Mouse (Mus musculus) megakaryocyte-erythroid progenitor cell, adult 5-6 weeks (primary cell): Measurements from ENCODE around the gene Zfp704. TPM values are rescaled to one million over a fixed set of nuclear protein-coding genes. Genes with fewer than 3 reads are reported as not detected.
A peak's percentile ranks its signal among the peaks of the same experiment; 100 is the strongest.

ENCODE experiments used
- ATAC-seq: replicated peaks from 2 replicates; pipeline ENCODE4 v1.8.0; 2016; ENCODE audit warnings: mild to moderate bottlenecking, inconsistent platforms; ENCODE audit not compliant: severe bottlenecking, poor library complexity, low FRiP score, low TSS enrichment
- total RNA-seq, 2 experiments: library from RNA; stranded (forward) in 1 of 2; stranded (reverse) in 1 of 2; fragments of 200-1000, 215-1000 nt in 1 of 2; fragments of >200 nt in 1 of 2; fragmentation: Nextera tagmentation in 1 of 2; gene quantifications; 2 replicates each; pipeline ENCODE4 v1.2.3; 2014 to 2017

Zfp704 gene
- total RNA-seq, 2 experiments from 2014 or later: 8.9 to 18.9 TPM

DNA sequence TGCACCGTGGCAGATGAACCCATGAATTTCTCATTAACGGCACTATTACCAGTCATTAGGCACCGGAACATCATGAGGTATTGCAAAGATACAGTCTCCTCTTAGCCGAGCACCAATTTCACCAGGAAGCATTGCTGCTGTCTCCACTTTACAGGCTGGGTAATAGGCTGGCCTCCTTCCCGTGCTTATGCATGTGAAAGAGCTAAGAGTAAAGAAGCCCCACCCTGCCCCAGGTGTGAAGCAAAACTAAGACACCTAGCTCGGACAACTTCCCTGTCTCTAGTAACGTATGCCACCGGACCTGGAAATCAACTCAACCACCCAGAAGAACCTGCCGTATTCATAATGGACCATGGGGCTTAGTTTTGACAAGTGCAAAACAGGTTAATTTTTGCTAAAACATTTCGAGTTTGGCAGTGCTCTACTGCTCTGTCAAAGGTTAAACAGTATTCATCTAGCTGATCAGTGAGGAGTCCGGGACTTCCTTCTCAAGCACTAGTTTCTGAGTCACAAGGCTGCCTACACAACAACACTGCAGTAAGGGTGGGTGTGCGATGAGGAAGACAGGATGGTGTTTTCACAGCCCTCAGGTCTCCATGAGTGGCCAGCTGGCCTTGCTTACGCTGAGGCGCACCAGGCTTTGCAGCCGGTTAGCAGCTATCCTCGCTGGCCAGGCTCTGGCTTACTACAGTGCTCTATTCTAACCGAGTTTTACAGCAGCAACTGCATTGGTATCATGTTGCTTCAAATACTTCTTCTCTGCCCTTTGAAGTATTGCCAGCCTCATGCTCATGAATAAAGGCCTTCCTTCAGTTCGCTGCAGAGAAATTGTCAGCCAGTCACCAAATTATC, 86.6 kb downstream of the Zfp704 start:
- ATAC-seq: no peak

DNA sequence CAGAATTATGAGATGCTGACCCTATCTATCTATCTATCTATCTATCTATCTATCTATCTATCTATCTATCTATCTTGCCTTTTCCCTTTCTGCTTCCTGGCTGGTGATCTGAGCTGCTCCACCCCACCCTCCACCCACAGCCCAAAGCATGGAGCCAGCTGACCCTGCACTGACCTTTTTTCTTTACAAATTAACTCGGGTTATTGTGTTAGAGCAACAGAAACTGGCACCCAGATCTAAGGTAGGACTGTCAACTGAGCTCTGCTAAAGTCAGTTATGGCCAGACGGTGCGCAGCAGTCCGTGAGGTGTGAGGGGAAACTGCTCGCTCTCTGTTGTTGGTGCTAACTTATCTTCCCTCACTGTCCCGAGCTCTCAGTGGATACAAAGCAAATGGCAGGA, 87.9 kb downstream of the Zfp704 start:
- no peak for ATAC-seq

DNA sequence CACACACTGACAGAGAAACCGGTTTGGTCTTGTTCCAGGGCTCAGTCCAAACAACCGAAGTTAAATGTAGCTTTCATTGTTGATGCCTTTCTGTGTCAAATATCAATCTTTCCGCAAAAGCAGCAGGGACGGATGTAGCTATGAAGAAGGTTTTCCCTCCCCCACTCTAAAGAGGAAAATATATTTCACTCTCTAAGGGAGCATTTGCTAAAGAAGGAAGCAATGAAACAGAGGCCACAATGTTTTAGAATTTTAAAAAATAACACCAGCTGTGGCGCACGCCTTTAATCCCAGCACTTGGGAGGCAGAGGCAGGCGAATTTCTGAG, 89.2 kb downstream of the Zfp704 start:
- no peak for ATAC-seq

DNA sequence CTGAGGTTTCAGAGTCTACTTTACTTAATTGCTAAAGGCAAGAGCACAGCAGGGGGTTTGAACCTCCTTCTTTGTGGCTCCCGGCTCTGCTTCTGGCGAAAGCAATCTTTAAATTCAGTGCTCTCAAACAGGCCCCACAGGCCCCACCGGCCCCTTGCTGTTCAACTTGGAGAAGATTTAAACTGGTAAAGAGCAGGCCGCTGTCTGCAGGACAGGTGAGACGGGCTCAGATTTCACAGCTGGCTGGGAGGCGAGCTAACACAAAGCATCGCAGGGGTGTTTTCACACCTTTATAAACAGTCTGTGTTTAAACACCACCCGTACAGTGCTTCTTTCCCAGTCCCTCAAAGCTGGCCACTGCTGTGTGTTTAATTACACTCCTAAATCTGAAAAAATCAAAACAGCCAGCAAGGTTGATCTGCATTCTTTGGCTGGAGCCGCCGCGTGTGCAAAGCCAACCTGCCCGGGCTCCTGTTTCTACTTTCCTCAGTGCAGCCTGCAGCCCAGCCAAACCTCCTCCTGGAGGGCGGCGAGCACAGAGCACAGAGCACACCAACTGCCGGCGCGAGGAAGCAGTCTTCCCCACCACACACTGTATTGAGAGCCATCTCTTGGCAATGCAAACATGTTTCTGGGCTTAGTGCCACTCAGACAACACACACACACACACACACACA, 89.7 kb downstream of the Zfp704 start:
- peak; percentile 64 for ATAC-seq

DNA sequence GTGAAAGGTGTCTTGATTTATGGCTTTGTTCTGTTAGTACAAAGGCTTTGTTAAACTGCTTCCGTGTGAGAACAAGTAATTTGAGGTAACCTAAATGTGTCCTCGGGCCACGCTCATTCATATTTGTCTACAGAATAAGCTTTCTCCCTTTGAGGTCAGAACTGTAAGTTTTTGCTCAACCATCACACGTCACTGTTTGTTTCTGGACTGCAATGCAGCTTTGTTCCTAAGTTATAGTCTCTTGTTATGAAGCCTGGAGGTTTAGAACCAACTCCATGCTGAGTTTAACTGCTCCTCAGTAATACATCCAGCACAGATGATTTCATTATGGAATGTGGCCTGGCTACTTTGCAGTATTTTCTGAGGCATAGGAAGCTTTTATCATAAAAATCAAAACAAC, 90.4 kb downstream of the Zfp704 start:
- no peak for ATAC-seq

DNA sequence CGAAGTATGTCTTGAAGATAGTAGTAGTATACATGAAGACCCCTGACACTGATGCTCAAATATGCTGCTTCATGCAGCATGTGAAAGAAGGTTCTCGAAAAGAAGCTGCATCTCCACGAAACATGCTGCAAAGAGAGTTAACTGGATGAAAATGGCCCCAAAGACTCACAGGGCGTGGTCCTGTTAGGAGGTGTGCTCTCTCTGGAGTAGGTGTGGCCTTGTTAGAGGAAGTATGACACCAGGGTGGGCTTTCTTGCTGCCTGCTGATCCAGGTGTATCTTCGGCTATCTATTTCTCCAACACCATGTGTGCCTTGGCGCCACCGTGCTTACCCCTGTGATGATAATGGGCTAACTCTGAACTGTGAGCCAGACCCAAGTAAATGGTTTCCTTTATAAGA, 90.9 kb downstream of the Zfp704 start:
- no peak for ATAC-seq

DNA sequence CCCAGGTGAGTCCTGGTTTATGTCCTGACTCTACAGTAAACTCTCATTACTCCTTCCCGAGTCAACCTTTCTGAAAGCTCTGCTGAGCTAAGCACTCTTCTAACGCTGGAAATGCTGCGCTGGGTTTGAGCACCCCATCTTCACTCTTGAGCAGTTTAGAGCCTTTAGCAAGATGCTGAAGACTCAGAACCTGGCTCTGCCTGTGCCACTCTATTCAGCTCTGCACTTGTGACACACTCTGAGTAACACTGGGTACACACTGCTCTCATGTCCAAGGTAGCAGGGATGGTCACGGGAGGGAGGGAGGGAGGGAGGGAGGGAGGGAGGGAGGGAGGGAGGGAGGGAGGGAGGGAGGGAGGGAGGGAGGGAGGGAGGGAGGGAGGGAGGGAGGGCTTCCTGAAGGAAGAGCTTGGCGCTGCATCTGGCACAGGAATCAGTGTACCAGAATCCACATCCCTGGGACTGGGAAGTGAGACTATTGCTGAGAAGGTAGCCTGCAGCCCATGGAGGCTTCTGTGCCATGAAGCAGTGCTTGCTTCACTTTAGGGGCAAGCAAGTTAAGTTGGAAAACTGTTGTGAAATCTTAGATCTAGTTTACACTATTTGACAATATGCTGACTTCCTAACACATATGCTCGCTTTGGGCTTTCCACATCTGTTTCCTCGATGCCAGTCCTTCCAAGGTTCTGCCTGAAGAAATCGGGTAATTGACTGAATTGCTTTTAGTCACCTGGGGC, 93.6 kb downstream of the Zfp704 start:
- no peak for ATAC-seq

DNA sequence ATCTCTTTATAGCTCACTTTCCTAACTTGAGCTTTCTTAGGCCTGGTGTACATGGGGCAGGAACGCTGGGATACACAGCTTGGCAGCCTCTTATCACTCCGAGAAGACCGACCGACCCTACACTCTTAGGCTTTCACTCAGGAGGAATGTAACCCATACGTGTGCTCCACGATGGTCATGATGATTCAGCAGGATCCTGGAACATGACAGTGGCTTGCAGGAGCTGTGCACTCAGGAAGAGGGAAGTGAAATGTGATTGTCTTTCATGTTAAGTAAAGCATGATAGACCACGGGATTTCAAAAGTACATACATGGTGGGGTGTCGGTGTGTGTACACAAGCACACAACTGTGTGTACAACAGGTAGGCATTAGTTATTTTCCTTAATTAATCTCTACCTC, 94.4 kb downstream of the Zfp704 start:
- no peak for ATAC-seq

DNA sequence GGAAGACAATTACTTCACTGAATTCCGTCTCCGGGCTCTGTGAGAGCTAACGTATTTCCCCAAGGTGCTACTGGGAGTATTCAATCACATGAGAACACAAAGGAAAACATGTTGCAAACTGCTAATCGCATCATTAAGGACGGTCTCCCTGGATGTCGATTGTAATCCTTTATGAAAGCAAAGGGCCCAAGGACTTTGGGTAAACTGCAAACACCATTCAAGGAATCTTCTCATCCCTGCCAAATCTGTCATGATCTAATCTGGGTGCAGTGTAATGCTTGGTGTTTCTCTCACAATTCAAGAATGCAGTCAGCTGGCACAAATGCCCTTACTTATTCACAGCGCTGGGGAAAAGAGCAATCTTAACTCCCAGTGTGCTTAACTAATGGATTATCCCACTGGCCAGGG, 96.2 kb downstream of the Zfp704 start:
- ATAC-seq: no peak

DNA sequence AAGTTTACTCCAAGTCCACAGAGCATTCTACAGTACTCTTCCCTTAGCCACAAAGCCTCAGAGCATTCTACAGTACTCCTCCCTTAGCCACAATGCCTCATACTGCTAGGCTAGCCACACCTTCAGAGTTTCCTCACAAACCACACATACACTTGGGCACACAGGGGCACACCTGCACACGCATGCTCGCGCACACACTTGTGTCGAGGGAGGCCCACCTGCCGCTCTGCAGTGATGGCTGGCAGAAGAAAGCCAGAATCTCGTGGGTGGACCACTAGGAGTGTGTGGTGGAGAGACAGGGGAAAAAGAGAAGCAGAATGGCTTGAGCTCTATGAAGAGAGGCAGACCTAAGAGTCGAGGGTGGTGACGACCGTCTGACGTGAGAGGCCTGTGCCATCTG, 97.7 kb downstream of the Zfp704 start:
- peak; percentile 44; the same call in 1 of the 2 replicates for ATAC-seq

DNA sequence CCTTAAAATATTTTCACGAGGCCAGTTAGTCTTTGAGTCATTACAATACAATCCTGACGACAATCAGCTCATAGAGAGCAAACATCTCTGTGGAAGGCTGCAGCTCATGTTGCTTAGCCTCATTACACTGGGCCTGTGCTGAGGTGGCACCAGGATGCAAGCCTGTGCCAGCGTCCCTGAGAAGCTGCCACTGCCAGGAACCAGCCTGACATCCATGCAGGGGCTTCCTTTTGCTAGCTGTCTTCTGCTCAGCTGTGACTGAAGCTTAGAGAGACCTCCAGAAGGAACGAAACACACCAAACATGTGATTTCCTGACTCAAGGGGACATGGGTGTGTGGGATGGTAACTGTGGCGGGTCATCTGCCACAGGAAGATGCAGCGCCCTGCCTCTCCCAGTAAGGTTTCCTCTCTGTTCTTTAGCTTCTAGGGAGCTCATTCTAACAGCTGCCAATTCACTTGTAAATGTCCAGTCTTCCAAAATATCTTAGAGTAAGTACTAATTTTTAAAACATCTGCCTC, 104.1 kb downstream of the Zfp704 start:
- ATAC-seq: no peak

DNA sequence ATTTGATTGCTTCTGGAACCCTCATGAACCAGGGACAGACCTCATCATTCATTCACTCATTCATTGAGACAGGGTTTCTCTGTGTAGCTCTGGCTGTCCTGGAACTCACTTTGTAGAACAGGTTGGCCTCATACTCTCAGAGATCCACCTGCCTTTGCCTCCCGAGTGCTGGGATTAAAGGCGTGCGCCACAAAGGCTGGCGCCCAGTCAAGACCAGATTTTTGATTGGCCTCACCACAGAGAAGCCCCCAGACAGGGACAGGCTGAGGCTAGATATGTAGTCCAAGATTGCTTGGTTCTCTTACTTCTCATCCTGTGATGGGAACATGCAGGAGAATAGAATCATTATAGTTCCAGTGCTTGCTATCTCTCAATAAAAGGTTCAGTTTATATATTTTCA, 105.5 kb downstream of the Zfp704 start:
- ATAC-seq: no peak

DNA sequence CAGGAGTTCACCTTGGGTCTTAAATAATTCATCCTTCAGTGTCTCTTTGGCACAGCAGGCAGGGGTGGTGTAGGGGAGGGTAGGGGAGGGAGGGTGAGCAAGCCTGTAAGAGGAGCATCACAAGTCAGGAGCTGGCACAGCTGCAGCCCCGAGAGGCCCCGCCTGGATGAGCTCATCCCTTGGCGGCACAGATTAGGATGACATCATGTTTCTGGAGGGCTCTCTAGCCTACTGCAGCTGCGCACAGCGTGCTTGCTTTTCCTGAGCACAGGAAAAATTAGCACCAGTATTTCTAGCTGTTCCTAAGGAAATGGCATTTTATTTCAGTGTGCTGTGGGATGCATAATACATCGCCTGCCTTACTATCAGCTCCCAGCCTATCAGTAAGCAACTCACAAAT, 109.2 kb downstream of the Zfp704 start:
- ATAC-seq: peak; percentile 86

DNA sequence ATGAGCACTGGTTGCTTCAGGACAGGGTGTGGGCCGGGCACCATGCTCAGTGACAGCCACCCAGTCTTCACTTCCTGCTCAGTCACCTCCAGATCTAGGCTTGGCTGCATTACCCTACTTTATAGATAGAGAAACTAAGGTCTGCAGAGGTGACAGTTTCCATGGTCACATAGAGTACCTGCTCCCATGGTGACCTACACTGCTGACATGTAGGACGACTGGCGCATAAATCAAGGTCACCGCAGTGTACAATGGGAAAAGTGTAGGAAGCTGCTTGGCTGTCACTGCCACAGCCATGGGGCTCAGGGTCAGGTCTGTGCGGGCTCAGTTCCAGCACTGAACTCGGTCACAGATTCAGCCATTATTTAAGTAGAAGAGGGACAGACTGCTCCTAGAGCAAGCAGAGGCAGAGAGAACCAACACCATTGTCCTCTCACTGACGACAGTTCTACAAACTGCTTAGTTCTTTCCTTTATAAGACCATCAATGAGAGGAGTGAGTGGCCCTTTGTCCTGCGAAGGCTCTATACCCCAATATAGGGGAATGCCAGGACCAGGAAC, 109.8 kb downstream of the Zfp704 start:
- peak; percentile 67 for ATAC-seq

DNA sequence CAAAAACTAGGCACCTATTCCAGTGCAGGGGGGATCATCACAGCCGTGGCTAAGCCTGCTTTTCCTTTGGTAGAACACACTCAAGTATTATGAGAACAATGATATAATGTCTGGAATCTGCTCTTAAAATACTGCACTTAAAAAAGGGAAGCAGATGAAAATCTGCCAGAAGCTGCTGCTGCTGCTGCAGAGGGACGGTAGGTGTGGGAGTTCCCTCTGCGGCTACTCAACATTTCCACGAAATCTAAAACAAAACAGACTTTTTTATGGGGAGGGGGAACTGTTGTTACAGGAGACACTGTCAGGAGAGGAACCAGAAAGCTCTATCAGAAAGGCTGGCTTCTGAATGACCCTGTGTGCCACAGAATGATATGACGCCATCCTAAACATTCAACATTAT, 110.4 kb downstream of the Zfp704 start:
- ATAC-seq: no peak

DNA sequence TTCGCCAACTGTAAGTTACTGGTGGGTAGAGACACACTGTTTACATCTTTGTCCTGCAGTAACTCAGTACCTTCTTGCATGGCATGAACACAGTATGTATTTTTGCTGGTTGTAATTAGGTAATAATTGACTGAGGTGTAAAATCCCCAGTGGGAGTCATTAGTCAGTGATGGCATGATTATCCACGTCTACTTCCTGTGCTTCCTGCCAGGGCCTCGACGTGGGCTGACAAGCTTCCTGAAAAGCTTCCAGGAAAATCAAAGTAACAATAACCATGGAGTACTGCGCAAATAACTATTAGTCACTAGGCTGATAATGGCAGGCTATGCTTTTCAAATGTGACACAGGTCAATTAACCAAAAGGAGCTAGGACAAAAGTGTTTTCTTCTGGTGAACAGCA, 112.6 kb downstream of the Zfp704 start:
- no peak for ATAC-seq

DNA sequence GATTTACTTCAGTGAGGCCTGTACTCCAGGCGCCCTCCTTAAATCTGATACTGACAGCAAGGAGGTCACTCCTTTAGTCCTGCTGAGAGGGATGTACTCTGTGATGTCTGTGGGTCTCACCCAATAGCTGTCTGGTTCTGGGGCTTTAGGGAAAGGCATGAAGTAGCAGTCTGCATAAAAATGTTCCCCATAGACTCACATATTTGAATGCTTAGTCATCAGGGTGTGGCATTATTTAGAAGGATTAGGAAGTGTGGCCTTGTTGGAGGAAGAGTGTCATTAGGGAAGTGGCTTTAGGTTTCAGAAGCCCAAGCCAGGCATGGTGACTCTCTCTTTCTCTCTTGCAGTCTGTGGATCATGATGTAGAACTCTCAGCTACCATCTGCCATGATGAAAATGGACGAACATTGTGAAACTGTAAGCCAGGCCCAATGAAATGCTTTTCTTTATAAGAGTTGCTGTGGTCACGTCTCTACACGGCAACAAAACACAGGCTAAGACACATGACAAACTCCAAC, 118.1 kb downstream of the Zfp704 start:
- no peak for ATAC-seq

DNA sequence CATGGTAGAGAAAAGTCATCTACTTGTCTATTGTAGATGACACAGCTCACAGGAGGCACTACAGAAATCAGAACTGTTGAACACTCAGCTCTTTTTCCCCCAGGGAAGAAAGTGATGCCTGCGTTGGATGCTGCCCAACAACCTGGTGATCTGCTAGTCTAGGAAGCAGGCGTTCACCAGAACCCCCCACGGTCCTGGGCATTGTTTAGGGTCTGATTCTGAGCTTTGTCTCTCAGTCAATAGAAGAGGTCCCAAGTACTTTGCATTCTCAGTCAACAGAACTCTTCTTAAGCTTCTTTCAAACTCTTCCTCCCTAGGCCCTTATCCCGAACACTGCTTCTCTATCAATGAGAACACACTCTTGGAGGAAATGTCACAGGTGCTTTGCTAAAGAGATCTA, 122.2 kb downstream of the Zfp704 start:
- ATAC-seq: no peak

DNA sequence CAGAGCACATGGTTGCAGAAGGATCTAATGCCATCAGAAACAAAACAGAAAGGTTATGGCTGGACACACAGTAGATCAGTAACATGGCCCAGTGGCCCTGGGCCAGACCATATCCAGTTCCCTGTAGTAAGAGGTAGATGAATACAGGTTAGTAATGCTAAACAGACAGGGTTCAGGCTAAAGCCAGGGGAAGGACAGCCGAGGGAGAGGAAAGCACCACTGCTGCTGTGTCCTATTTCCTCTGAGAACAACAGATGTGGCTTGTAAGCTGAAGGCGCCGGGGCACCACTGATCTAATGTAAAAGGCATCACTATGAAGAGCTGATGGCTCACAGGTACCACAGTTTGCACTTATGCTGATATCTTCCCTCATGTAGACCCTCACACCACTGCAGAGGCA, 124.4 kb downstream of the Zfp704 start:
- no peak for ATAC-seq

DNA sequence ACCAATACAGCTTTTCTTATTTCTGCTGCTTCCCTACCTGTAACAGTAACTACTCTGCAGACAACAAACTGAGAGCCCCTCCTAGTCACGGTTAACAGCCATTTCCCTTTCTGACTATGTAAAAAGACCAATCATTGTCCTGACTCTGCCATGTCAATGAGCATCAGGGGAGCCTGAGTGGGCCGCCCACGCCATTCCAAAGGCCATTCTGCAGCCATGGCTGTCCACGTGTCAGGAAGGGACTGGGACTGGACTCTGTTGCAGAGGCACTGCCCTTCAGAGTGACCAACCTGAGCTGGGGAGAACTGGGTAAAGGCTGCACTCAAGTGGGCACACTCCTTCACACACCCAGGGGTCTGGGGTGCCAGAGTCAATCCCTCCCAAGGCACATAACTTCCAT, 127.9 kb downstream of the Zfp704 start:
- no peak for ATAC-seq
